Mouse (Mus musculus) megakaryocyte, embryonic 14.5 days (primary cell): ENCODE data around the gene Klrb1f.

Experiments
- FLI1 ChIP-seq: IDR thresholded peaks from 2 replicates; pipeline ENCODE4 v1.6.1; 2012; ENCODE audit warnings: low read length, inconsistent platforms, mixed read lengths
- GATA1 ChIP-seq: IDR thresholded peaks from 3 replicates; pipeline ENCODE4 v1.6.1; 2012; ENCODE audit warnings: mixed read lengths, low read length, inconsistent platforms, borderline replicate concordance

- no peak for TF ChIP-seq GATA1
- no peak for TF ChIP-seq FLI1
Measured at GRCm38 (mm10) chr6:129027451-129028248, 18.1 kb upstream of the Klrb1f start.
